Mouse (Mus musculus) large intestine, adult 2 months (tissue): ENCODE data around the gene Mapk8ip1. TPM values are rescaled to one million over a fixed set of nuclear protein-coding genes. Genes with fewer than 3 reads are reported as not detected.
"Not testable (repeated sequence)": the region's sequence is repeated elsewhere in the genome, so short reads cannot be mapped to it uniquely, and the experiment has no call there.

Experiments
- DNase-seq: peaks from one replicate; pipeline ENCODE4 v3.0.0-alpha.2; 2012; ENCODE audit warnings: low read depth, low spot score
- WGBS: fragments of 180-500 bp; shearing (Covaris S2); methylation state at CpG from one replicate; pipeline ENCODE4 v1.1.7; 2018; 5-methylcytosine and 5-hydroxymethylcytosine counted together
- polyA plus RNA-seq: library from polyadenylated mRNA; depleted of rRNA; stranded (reverse); fragments of >200 nt; gene quantifications from 2 replicates; pipeline ENCODE4 v1.2.3, GENCODE M21; 2012

The Mapk8ip1 gene
- polyA plus RNA-seq, 1 experiment: 6.1 TPM

- 8% methylated on average over 6 of the region's 6 CpGs for WGBS
- DNase-seq: no peak
Measured at GRCm38 (mm10) chr2:92427882-92428281, 26.8 kb upstream of the Mapk8ip1 start.

- 42% methylated on average over 3 of the region's 3 CpGs for WGBS
- DNase-seq: no peak
Measured at GRCm38 (mm10) chr2:92426426-92426825, 25.4 kb upstream of the Mapk8ip1 start.

GRCm38 (mm10) chr2:92425366-92425765 is 24.3 kb upstream of the Mapk8ip1 start:
- 73% methylated on average over 4 of the region's 4 CpGs for whole genome bisulfite sequencing
- DNase-seq: no peak

GRCm38 (mm10) chr2:92424462-92425308 is 23.6 kb upstream of the Mapk8ip1 start:
- no peak for DNase-seq
- WGBS: 69% methylated on average over 9 of the region's 9 CpGs

- no peak for DNase-seq
- 44% methylated on average over 9 of the region's 9 CpGs for WGBS
Measured at GRCm38 (mm10) chr2:92423702-92424461, 22.8 kb upstream of the Mapk8ip1 start.

GRCm38 (mm10) chr2:92423156-92423555 is 22.1 kb upstream of the Mapk8ip1 start:
- WGBS: 91% methylated on average over 9 of the region's 9 CpGs
- no peak for DNase-seq

- WGBS: 73% methylated on average over 10 of the region's 10 CpGs
- no peak for DNase-seq
Measured at GRCm38 (mm10) chr2:92422388-92423135, 21.5 kb upstream of the Mapk8ip1 start.

GRCm38 (mm10) chr2:92421723-92422387 is 20.8 kb upstream of the Mapk8ip1 start:
- no peak for DNase-seq
- 86% methylated on average over 7 of the region's 7 CpGs for WGBS

- 89% methylated on average over 10 of the region's 10 CpGs for WGBS
- no peak for DNase-seq
Measured at GRCm38 (mm10) chr2:92411705-92412104, 10.6 kb upstream of the Mapk8ip1 start.

GRCm38 (mm10) chr2:92408309-92409045 is 7.4 kb upstream of the Mapk8ip1 start:
- WGBS: 88% methylated on average over 18 of the region's 18 CpGs
- no peak for DNase-seq

GRCm38 (mm10) chr2:92405687-92406086 is 4.6 kb upstream of the Mapk8ip1 start:
- DNase-seq: no peak
- 81% methylated on average over 7 of the region's 7 CpGs for WGBS

- DNase-seq: no peak
- WGBS: 92% methylated on average over 6 of the region's 6 CpGs
Measured at GRCm38 (mm10) chr2:92404737-92405136, 3.7 kb upstream of the Mapk8ip1 start.

- no peak for DNase-seq
- WGBS: 88% methylated on average over 5 of the region's 5 CpGs
Measured at GRCm38 (mm10) chr2:92403776-92404319, 2.8 kb upstream of the Mapk8ip1 start.

- DNase-seq: no peak
- 80% methylated on average over 4 of the region's 4 CpGs for WGBS
Measured at GRCm38 (mm10) chr2:92402591-92403326, 1.7 kb upstream of the Mapk8ip1 start.

- 14% methylated on average over 22 of the region's 22 CpGs for WGBS
Measured at GRCm38 (mm10) chr2:92400682-92401081, 381 bp downstream of the Mapk8ip1 start.

GRCm38 (mm10) chr2:92399877-92400276 is 1.2 kb downstream of the Mapk8ip1 start:
- WGBS: 81% methylated on average over 4 of the region's 4 CpGs
- DNase-seq: not testable (repeated sequence)

More at GRCm38 (mm10) chr2:92400682-92401081, 381 bp downstream of the Mapk8ip1 start:
- DNase-seq: no peak

GRCm38 (mm10) chr2:92397436-92397835 is 3.6 kb downstream of the Mapk8ip1 start:
- 50% methylated on average over 1 of the region's 1 CpGs for WGBS
- no peak for DNase-seq

GRCm38 (mm10) chr2:92395535-92395934 is 5.5 kb downstream of the Mapk8ip1 start:
- 78% methylated on average over 3 of the region's 3 CpGs for WGBS
- DNase-seq: no peak
